Mouse (Mus musculus): ENCODE measurements around the gene Glis1. TPM values are rescaled to one million over a fixed set of nuclear protein-coding genes. Genes with fewer than 3 reads are reported as not detected.

The Glis1 gene
- polyA plus RNA-seq, 1 experiment from 2014 or later: 0.29 TPM

GRCm38 (mm10) chr4:107453141-107453984 lies 19.0 kb downstream of the Glis1 start:
- H3K4me2 ChIP-seq: no peak overlapping the region
- H3K27me3 ChIP-seq: peaks cover 15% of the 10 kb centered on the region; the same call in 1 of the 2 replicates

GRCm38 (mm10) chr4:107457602-107458001 lies 23.2 kb downstream of the Glis1 start:
- no peak for ATAC-seq (replicated peaks; ENCODE audit: insufficient number of reproducible peaks, insufficient read depth, low FRiP score, low read depth)
- Histone ChIP-seq H3K36me3 (no peaks in the 10 kb centered on the region), H3K27ac (no peak overlapping the region), H3K4me1 (replicated peaks) (no peaks in the 10 kb centered on the region), H3K4me2 (no peak overlapping the region), H3K4me3 (no peak overlapping the region), H3K27me3 (peaks cover 15% of the 10 kb centered on the region; the same call in 1 of the 2 replicates), H3K9ac (no peak overlapping the region), H3K9me3 (replicated peaks) (no peaks in the 10 kb centered on the region)
- 47% methylated on average over 12 of the region's 12 CpGs for WGBS

More at GRCm38 (mm10) chr4:107453141-107453984, 19.0 kb downstream of the Glis1 start:
- no peak overlapping the region for H3K4me3 ChIP-seq
- no peaks in the 10 kb centered on the region for H3K36me3 ChIP-seq
- WGBS: 62% methylated on average over 16 of the region's 16 CpGs
- H3K4me1 ChIP-seq (replicated peaks): no peaks in the 10 kb centered on the region
- no peak for ATAC-seq (replicated peaks; ENCODE audit: insufficient number of reproducible peaks, insufficient read depth, low FRiP score, low read depth)
- no peak overlapping the region for H3K9ac ChIP-seq
- no peaks in the 10 kb centered on the region for H3K9me3 ChIP-seq (replicated peaks)
- no peak overlapping the region for H3K27ac ChIP-seq

GRCm38 (mm10) chr4:107458907-107459306 lies 24.5 kb downstream of the Glis1 start:
- H3K27ac ChIP-seq: no peak overlapping the region
- ATAC-seq (replicated peaks; ENCODE audit: insufficient number of reproducible peaks, insufficient read depth, low FRiP score, low read depth): no peak
- H3K4me2 ChIP-seq: no peak overlapping the region
- H3K36me3 ChIP-seq: no peaks in the 10 kb centered on the region
- no peak overlapping the region for H3K9ac ChIP-seq
- H3K27me3 ChIP-seq: peaks cover 15% of the 10 kb centered on the region; the same call in 1 of the 2 replicates
- WGBS: 50% methylated on average over 17 of the region's 17 CpGs
- H3K9me3 ChIP-seq (replicated peaks): no peaks in the 10 kb centered on the region
- no peak overlapping the region for H3K4me3 ChIP-seq
- H3K4me1 ChIP-seq (replicated peaks): no peaks in the 10 kb centered on the region

GRCm38 (mm10) chr4:107459461-107459860 lies 25.1 kb downstream of the Glis1 start:
- H3K4me2 ChIP-seq: no peak overlapping the region
- 90% methylated on average over 2 of the region's 2 CpGs for WGBS
- H3K4me1 ChIP-seq (replicated peaks): no peaks in the 10 kb centered on the region
- no peak overlapping the region for H3K27ac ChIP-seq
- H3K9me3 ChIP-seq (replicated peaks): no peaks in the 10 kb centered on the region
- H3K36me3 ChIP-seq: no peaks in the 10 kb centered on the region
- no peak for ATAC-seq (replicated peaks; ENCODE audit: insufficient number of reproducible peaks, insufficient read depth, low FRiP score, low read depth)
- peaks cover 17% of the 10 kb centered on the region for H3K27me3 ChIP-seq
- no peak overlapping the region for H3K4me3 ChIP-seq
- H3K9ac ChIP-seq: no peak overlapping the region

GRCm38 (mm10) chr4:107460468-107460867 lies 26.1 kb downstream of the Glis1 start:
- no peak overlapping the region for H3K4me3 ChIP-seq

GRCm38 (mm10) chr4:107467831-107468230 lies 33.4 kb downstream of the Glis1 start:
- Histone ChIP-seq H3K9ac (no peak overlapping the region), H3K36me3 (no peaks in the 10 kb centered on the region), H3K4me1 (replicated peaks) (peaks cover 5% of the 10 kb centered on the region; the same call in 1 of the 2 replicates), H3K27me3 (peaks cover 44% of the 10 kb centered on the region), H3K4me2 (no peak overlapping the region), H3K4me3 (no peak overlapping the region), H3K9me3 (replicated peaks) (no peaks in the 10 kb centered on the region), H3K27ac (no peak overlapping the region)
- 79% methylated on average over 7 of the region's 7 CpGs for WGBS
- no peak for ATAC-seq (replicated peaks; ENCODE audit: insufficient number of reproducible peaks, insufficient read depth, low FRiP score, low read depth)

More at GRCm38 (mm10) chr4:107460468-107460867, 26.1 kb downstream of the Glis1 start:
- WGBS: 82% methylated on average over 11 of the region's 11 CpGs
- ATAC-seq (replicated peaks; ENCODE audit: insufficient number of reproducible peaks, insufficient read depth, low FRiP score, low read depth): no peak
- Histone ChIP-seq H3K9me3 (replicated peaks) (no peaks in the 10 kb centered on the region), H3K4me2 (no peak overlapping the region), H3K27ac (no peak overlapping the region), H3K36me3 (no peaks in the 10 kb centered on the region), H3K4me1 (replicated peaks) (no peaks in the 10 kb centered on the region), H3K27me3 (peaks cover 24% of the 10 kb centered on the region), H3K9ac (no peak overlapping the region)

GRCm38 (mm10) chr4:107468264-107468663 lies 33.9 kb downstream of the Glis1 start:
- H3K27me3 ChIP-seq: peaks cover 48% of the 10 kb centered on the region
- no peaks in the 10 kb centered on the region for H3K9me3 ChIP-seq (replicated peaks)
- no peak overlapping the region for H3K9ac ChIP-seq
- H3K4me3 ChIP-seq: no peak overlapping the region
- H3K27ac ChIP-seq: no peak overlapping the region
- 35% methylated on average over 13 of the region's 13 CpGs for WGBS
- H3K4me1 ChIP-seq (replicated peaks): peaks cover 5% of the 10 kb centered on the region; the same call in 1 of the 2 replicates
- no peaks in the 10 kb centered on the region for H3K36me3 ChIP-seq
- no peak overlapping the region for H3K4me2 ChIP-seq
- ATAC-seq (replicated peaks; ENCODE audit: insufficient number of reproducible peaks, insufficient read depth, low FRiP score, low read depth): 0 out of 2 replicates have a peak, but pooled peaks have one; percentile 17

- Histone ChIP-seq H3K9me3 (replicated peaks) (no peaks in the 10 kb centered on the region), H3K9ac (no peak overlapping the region), H3K4me1 (replicated peaks) (peaks cover 5% of the 10 kb centered on the region; the same call in 1 of the 2 replicates), H3K27me3 (peaks cover 50% of the 10 kb centered on the region), H3K4me3 (no peak overlapping the region), H3K4me2 (no peak overlapping the region), H3K36me3 (no peaks in the 10 kb centered on the region), H3K27ac (no peak overlapping the region)
- WGBS: 59% methylated on average over 11 of the region's 11 CpGs
- ATAC-seq (replicated peaks; ENCODE audit: insufficient number of reproducible peaks, insufficient read depth, low FRiP score, low read depth): no peak
Observed at GRCm38 (mm10) chr4:107468768-107469167, 34.4 kb downstream of the Glis1 start.

- H3K27me3 ChIP-seq: peaks cover 63% of the 10 kb centered on the region
- 43% methylated on average over 11 of the region's 11 CpGs for WGBS
Observed at GRCm38 (mm10) chr4:107476266-107476665, 41.9 kb downstream of the Glis1 start.

GRCm38 (mm10) chr4:107479015-107479414 lies 44.6 kb downstream of the Glis1 start:
- no peak for ATAC-seq (replicated peaks; ENCODE audit: insufficient number of reproducible peaks, insufficient read depth, low FRiP score, low read depth)
- H3K4me2 ChIP-seq: no peak overlapping the region
- no peaks in the 10 kb centered on the region for H3K4me1 ChIP-seq (replicated peaks)
- no peak overlapping the region for H3K4me3 ChIP-seq
- no peak overlapping the region for H3K9ac ChIP-seq
- 51% methylated on average over 5 of the region's 5 CpGs for WGBS
- no peaks in the 10 kb centered on the region for H3K9me3 ChIP-seq (replicated peaks)
- H3K27me3 ChIP-seq: peaks cover 40% of the 10 kb centered on the region
- no peaks in the 10 kb centered on the region for H3K36me3 ChIP-seq
- no peak overlapping the region for H3K27ac ChIP-seq

More at GRCm38 (mm10) chr4:107476266-107476665, 41.9 kb downstream of the Glis1 start:
- H3K4me1 ChIP-seq (replicated peaks): no peaks in the 10 kb centered on the region
- no peak overlapping the region for H3K9ac ChIP-seq
- H3K4me2 ChIP-seq: no peak overlapping the region
- no peak for ATAC-seq (replicated peaks; ENCODE audit: insufficient number of reproducible peaks, insufficient read depth, low FRiP score, low read depth)
- no peak overlapping the region for H3K27ac ChIP-seq
- no peaks in the 10 kb centered on the region for H3K9me3 ChIP-seq (replicated peaks)
- H3K4me3 ChIP-seq: no peak overlapping the region
- no peaks in the 10 kb centered on the region for H3K36me3 ChIP-seq

- H3K27me3 ChIP-seq: peaks cover 25% of the 10 kb centered on the region
- H3K4me2 ChIP-seq: no peak overlapping the region
- no peaks in the 10 kb centered on the region for H3K9me3 ChIP-seq (replicated peaks)
- WGBS: 63% methylated on average over 2 of the region's 2 CpGs
- no peak overlapping the region for H3K27ac ChIP-seq
- no peak overlapping the region for H3K4me3 ChIP-seq
- ATAC-seq (replicated peaks; ENCODE audit: insufficient number of reproducible peaks, insufficient read depth, low FRiP score, low read depth): no peak
- H3K4me1 ChIP-seq (replicated peaks): no peaks in the 10 kb centered on the region
- H3K9ac ChIP-seq: no peak overlapping the region
- H3K36me3 ChIP-seq: no peaks in the 10 kb centered on the region
Observed at GRCm38 (mm10) chr4:107482541-107482940, 48.1 kb downstream of the Glis1 start.
